Mouse (Mus musculus): Measurements from ENCODE around the gene Apobec1.

GRCm38 (mm10) chr6:122560427-122560826 lies 41.8 kb downstream of the Apobec1 start:
- TF ChIP-seq POLR2A (IDR thresholded peaks at IDR 0.05; ENCODE audit: insufficient read length, low read depth) (no peak), MAX (IDR thresholded peaks at IDR 0.05; ENCODE audit: low read depth) (no peak), MYOG (IDR thresholded peaks at IDR 0.05; ENCODE audit: control insufficient read depth in 1 of 3, insufficient read depth in 1 of 3, insufficient read length in 2 of 3, low read depth in 2 of 3) (no peak), E2F4 (IDR thresholded peaks at IDR 0.05; ENCODE audit: insufficient read depth) (no peak), POLR2AphosphoS2 (IDR thresholded peaks at IDR 0.05; ENCODE audit: insufficient read length, low read depth) (no peak), USF1 (IDR thresholded peaks at IDR 0.05; ENCODE audit: low read depth) (no peak), CEBPB (IDR thresholded peaks at IDR 0.05; ENCODE audit: insufficient read depth, poor library complexity, severe bottlenecking) (no peak; the same call in none of the 2 replicates)

Data from myocyte (in vitro differentiated cells).